Mouse (Mus musculus): Measurements from ENCODE around the gene Sypl. TPM values are rescaled to one million over a fixed set of nuclear protein-coding genes. Genes with fewer than 3 reads are reported as not detected.

Gene Sypl
- 105 and 109 TPM in 2 replicates for polyA plus RNA-seq (2014; fragmentation: Nextera tagmentation; extraction: Ambion mirVana)

- Histone ChIP-seq H3K4me2 (ENCODE audit: low read length) (peak within 1 kb of the TSS; percentile 88), H3K27me3 (ENCODE audit: control insufficient read depth, insufficient read depth, low read length) (no peaks in the 10 kb centered on the region), H3K4me1 (ENCODE audit: control insufficient read depth in 2 of 2, insufficient read depth in 2 of 2, low read length in 2 of 2) (peaks cover 0 to 27% of the 10 kb centered on the region in 2 experiments; a peak in 2 of 4 replicates), H3K9ac (ENCODE audit: low read length) (peak within 1 kb of the TSS; percentile 91), H3K9me3 (ENCODE audit: control insufficient read depth, low read length) (no peaks in the 10 kb centered on the region), H3K36me3 (ENCODE audit: control insufficient read depth, insufficient read depth, low read length) (no peaks in the 10 kb centered on the region), H3K4me3 (ENCODE audit: control insufficient read depth in 1 of 2, insufficient read depth in 1 of 2, low read depth in 1 of 2, low read length in 2 of 2) (peak within 1 kb of the TSS; percentile 80 to 94), H3K27ac (replicated peaks in 1 of 2; ENCODE audit: control insufficient read depth in 1 of 2, insufficient read depth in 1 of 2, low read depth in 2 of 2, low read length in 2 of 2) (peak within 1 kb of the TSS; percentile 99)
- WGBS, result 0% methylated on average over 50 of the region's 52 CpGs
- peak; percentile 100 for ATAC-seq (ENCODE audit: insufficient number of reproducible peaks, insufficient read depth, low FRiP score, low read depth)
These were observed at the start of gene Sypl for GRCm38 (mm10) chr12:32953596-32954215. TSS of gene Sypl (plus strand) at chr12:32953891.

- H3K9ac ChIP-seq (ENCODE audit: low read length), result no peak overlapping the region
- H3K27me3 ChIP-seq (ENCODE audit: control insufficient read depth, insufficient read depth, low read length), result peaks cover 5% of the 10 kb centered on the region
- H3K4me3 ChIP-seq (ENCODE audit: control insufficient read depth in 1 of 2, insufficient read depth in 1 of 2, low read depth in 1 of 2, low read length in 2 of 2), result no peak overlapping the region
- no peak for ATAC-seq (ENCODE audit: insufficient number of reproducible peaks, insufficient read depth, low FRiP score, low read depth)
- no peaks in the 10 kb centered on the region for H3K36me3 ChIP-seq (ENCODE audit: control insufficient read depth, insufficient read depth, low read length)
- H3K9me3 ChIP-seq (ENCODE audit: control insufficient read depth, low read length), result no peaks in the 10 kb centered on the region
- 59% methylated on average over 10 of the region's 10 CpGs for WGBS
- H3K27ac ChIP-seq (replicated peaks in 1 of 2; ENCODE audit: control insufficient read depth in 1 of 2, insufficient read depth in 1 of 2, low read depth in 2 of 2, low read length in 2 of 2), result no peak overlapping the region
- no peak overlapping the region for H3K4me2 ChIP-seq (ENCODE audit: low read length)
- H3K4me1 ChIP-seq (ENCODE audit: control insufficient read depth in 2 of 2, insufficient read depth in 2 of 2, low read length in 2 of 2), result peaks cover 2 to 8% of the 10 kb centered on the region in 2 experiments; a peak in 2 of 4 replicates
These were observed 44.0 kb upstream of the Sypl start for GRCm38 (mm10) chr12:32909686-32910085.

- Histone ChIP-seq H3K36me3 (ENCODE audit: control insufficient read depth, insufficient read depth, low read length) (no peaks in the 10 kb centered on the region), H3K4me1 (ENCODE audit: control insufficient read depth in 2 of 2, insufficient read depth in 2 of 2, low read length in 2 of 2) (peaks cover 2 to 8% of the 10 kb centered on the region in 2 experiments; a peak in 2 of 4 replicates), H3K9me3 (ENCODE audit: control insufficient read depth, low read length) (no peaks in the 10 kb centered on the region), H3K27ac (replicated peaks in 1 of 2; ENCODE audit: control insufficient read depth in 1 of 2, insufficient read depth in 1 of 2, low read depth in 2 of 2, low read length in 2 of 2) (no peak overlapping the region), H3K9ac (ENCODE audit: low read length) (no peak overlapping the region), H3K4me3 (ENCODE audit: control insufficient read depth in 1 of 2, insufficient read depth in 1 of 2, low read depth in 1 of 2, low read length in 2 of 2) (0 out of 4 replicates have a peak overlapping the region, but pooled peaks of 1 of the 2 experiments have one; percentile 13), H3K27me3 (ENCODE audit: control insufficient read depth, insufficient read depth, low read length) (peaks cover 5% of the 10 kb centered on the region), H3K4me2 (ENCODE audit: low read length) (peak overlapping the region; percentile 52)
- WGBS, result 17% methylated on average over 11 of the region's 11 CpGs
- no peak for ATAC-seq (ENCODE audit: insufficient number of reproducible peaks, insufficient read depth, low FRiP score, low read depth)
These were observed 43.6 kb upstream of the Sypl start for GRCm38 (mm10) chr12:32910092-32910491.

GRCm38 (mm10) chr12:32910560-32911194 is 43.0 kb upstream of the Sypl start:
- Histone ChIP-seq H3K9me3 (ENCODE audit: control insufficient read depth, low read length) (no peaks in the 10 kb centered on the region), H3K4me3 (ENCODE audit: control insufficient read depth in 1 of 2, insufficient read depth in 1 of 2, low read depth in 1 of 2, low read length in 2 of 2) (0 out of 4 replicates have a peak overlapping the region, but pooled peaks of 1 of the 2 experiments have one; percentile 13), H3K27ac (replicated peaks in 1 of 2; ENCODE audit: control insufficient read depth in 1 of 2, insufficient read depth in 1 of 2, low read depth in 2 of 2, low read length in 2 of 2) (no peak overlapping the region), H3K4me2 (ENCODE audit: low read length) (peak overlapping the region; percentile 52), H3K27me3 (ENCODE audit: control insufficient read depth, insufficient read depth, low read length) (peaks cover 5% of the 10 kb centered on the region), H3K36me3 (ENCODE audit: control insufficient read depth, insufficient read depth, low read length) (no peaks in the 10 kb centered on the region), H3K4me1 (ENCODE audit: control insufficient read depth in 2 of 2, insufficient read depth in 2 of 2, low read length in 2 of 2) (peaks cover 2 to 8% of the 10 kb centered on the region in 2 experiments; a peak in 2 of 4 replicates), H3K9ac (ENCODE audit: low read length) (no peak overlapping the region)
- no peak for ATAC-seq (ENCODE audit: insufficient number of reproducible peaks, insufficient read depth, low FRiP score, low read depth)
- 41% methylated on average over 15 of the region's 15 CpGs for WGBS

- H3K4me2 ChIP-seq (ENCODE audit: low read length), result no peak overlapping the region
- H3K27ac ChIP-seq (replicated peaks in 1 of 2; ENCODE audit: control insufficient read depth in 1 of 2, insufficient read depth in 1 of 2, low read depth in 2 of 2, low read length in 2 of 2), result no peak overlapping the region
- WGBS, result 25% methylated on average over 4 of the region's 4 CpGs
- H3K4me3 ChIP-seq (ENCODE audit: control insufficient read depth in 1 of 2, insufficient read depth in 1 of 2, low read depth in 1 of 2, low read length in 2 of 2), result no peak overlapping the region
- H3K9me3 ChIP-seq (ENCODE audit: control insufficient read depth, low read length), result no peaks in the 10 kb centered on the region
- ATAC-seq (ENCODE audit: insufficient number of reproducible peaks, insufficient read depth, low FRiP score, low read depth), result no peak
- no peak overlapping the region for H3K9ac ChIP-seq (ENCODE audit: low read length)
- H3K4me1 ChIP-seq (ENCODE audit: control insufficient read depth in 2 of 2, insufficient read depth in 2 of 2, low read length in 2 of 2), result peaks cover 2 to 8% of the 10 kb centered on the region in 2 experiments; a peak in 2 of 4 replicates
- H3K27me3 ChIP-seq (ENCODE audit: control insufficient read depth, insufficient read depth, low read length), result peaks cover 5% of the 10 kb centered on the region
- H3K36me3 ChIP-seq (ENCODE audit: control insufficient read depth, insufficient read depth, low read length), result no peaks in the 10 kb centered on the region
These were observed 42.1 kb upstream of the Sypl start for GRCm38 (mm10) chr12:32911569-32911968.

- Histone ChIP-seq H3K27me3 (ENCODE audit: control insufficient read depth, insufficient read depth, low read length) (peaks cover 5% of the 10 kb centered on the region), H3K27ac (replicated peaks in 1 of 2; ENCODE audit: control insufficient read depth in 1 of 2, insufficient read depth in 1 of 2, low read depth in 2 of 2, low read length in 2 of 2) (no peak overlapping the region), H3K4me2 (ENCODE audit: low read length) (no peak overlapping the region), H3K36me3 (ENCODE audit: control insufficient read depth, insufficient read depth, low read length) (no peaks in the 10 kb centered on the region), H3K4me3 (ENCODE audit: control insufficient read depth in 1 of 2, insufficient read depth in 1 of 2, low read depth in 1 of 2, low read length in 2 of 2) (no peak overlapping the region), H3K9ac (ENCODE audit: low read length) (no peak overlapping the region), H3K9me3 (ENCODE audit: control insufficient read depth, low read length) (no peaks in the 10 kb centered on the region), H3K4me1 (ENCODE audit: control insufficient read depth in 2 of 2, insufficient read depth in 2 of 2, low read length in 2 of 2) (peaks cover 2 to 8% of the 10 kb centered on the region in 2 experiments; a peak in 2 of 4 replicates)
- no peak for ATAC-seq (ENCODE audit: insufficient number of reproducible peaks, insufficient read depth, low FRiP score, low read depth)
- WGBS, result 71% methylated on average over 5 of the region's 5 CpGs
These were observed 40.9 kb upstream of the Sypl start for GRCm38 (mm10) chr12:32912772-32913171.

- peaks cover 0 to 5% of the 10 kb centered on the region in 2 experiments; a peak in 1 of 4 replicates for H3K4me1 ChIP-seq (ENCODE audit: control insufficient read depth in 2 of 2, insufficient read depth in 2 of 2, low read length in 2 of 2)
- no peak overlapping the region for H3K9ac ChIP-seq (ENCODE audit: low read length)
- H3K4me2 ChIP-seq (ENCODE audit: low read length), result no peak overlapping the region
- H3K36me3 ChIP-seq (ENCODE audit: control insufficient read depth, insufficient read depth, low read length), result no peaks in the 10 kb centered on the region
- no peaks in the 10 kb centered on the region for H3K9me3 ChIP-seq (ENCODE audit: control insufficient read depth, low read length)
- no peaks in the 10 kb centered on the region for H3K27me3 ChIP-seq (ENCODE audit: control insufficient read depth, insufficient read depth, low read length)
- ATAC-seq (ENCODE audit: insufficient number of reproducible peaks, insufficient read depth, low FRiP score, low read depth), result no peak
- WGBS, result 74% methylated on average over 7 of the region's 7 CpGs
- no peak overlapping the region for H3K27ac ChIP-seq (replicated peaks in 1 of 2; ENCODE audit: control insufficient read depth in 1 of 2, insufficient read depth in 1 of 2, low read depth in 2 of 2, low read length in 2 of 2)
- no peak overlapping the region for H3K4me3 ChIP-seq (ENCODE audit: control insufficient read depth in 1 of 2, insufficient read depth in 1 of 2, low read depth in 1 of 2, low read length in 2 of 2)
These were observed 35.0 kb upstream of the Sypl start for GRCm38 (mm10) chr12:32918683-32919082.
